Mouse (Mus musculus) cortical plate, adult 2 months (tissue): ENCODE data around the gene Gabrd.

Source experiments
- CTCF ChIP-seq: fragments of 200-500 bp; IDR thresholded peaks from 2 replicates; pipeline ENCODE4 v1.5.1; 2011; ENCODE audit warnings: mild to moderate bottlenecking, control low read depth, low read length; ENCODE audit not compliant: insufficient read depth; ENCODE audit errors: extremely low read depth
- POLR2A ChIP-seq: fragments of 200-500 bp; IDR thresholded peaks from 2 replicates; pipeline ENCODE4 v1.6.1; 2011; ENCODE audit warnings: mild to moderate bottlenecking, low read length, control low read depth; ENCODE audit not compliant: insufficient read depth; ENCODE audit errors: extremely low read depth

- no peak for TF ChIP-seq CTCF
- no peak for TF ChIP-seq POLR2A
Observed at GRCm38 (mm10) chr4:155432358-155432757, 34.4 kb upstream of the Gabrd start.
